Mouse (Mus musculus): ENCODE results near the gene Trim37. TPM values are rescaled to one million over a fixed set of nuclear protein-coding genes. Genes with fewer than 3 reads are reported as not detected.
A peak's percentile ranks its signal among the peaks of the same experiment; 100 is the strongest.

Gene Trim37
- total RNA-seq, 2 experiments from 2014 or later = 26.2 to 34.2 TPM

- DNase-seq (ENCODE audit: low spot score in 2 of 2) = no peak
These were observed 141.9 kb downstream of the Trim37 start for GRCm38 (mm10) chr11:87268803-87269202.

Small RNA genes lying within 50 kb of the gene (microRNA-seq; reads per million reads assigned to microRNA genes)
- 2,728 reads per million, percentile 87 among the genes with 10 or more reads in this experiment for gene Mir301

Other genes starting within 250 kb of the Trim37 start
- 10 to 100 TPM; 34.4 to 39.5 TPM for gene Ypel2, start 133.4 kb upstream of the Trim37 start, total RNA-seq (2021)
- 1 to 10 TPM; 7.8 to 9.6 TPM for gene Gdpd1, start 53.0 kb upstream of the Trim37 start, total RNA-seq (2021)
- gene Smg8, start 40.3 kb upstream of the Trim37 start, total RNA-seq (2021) = 10 to 100 TPM; 16.7 to 19.4 TPM
- 1 to 10 TPM; 7.9 to 8.6 TPM for gene Prr11, start 18.4 kb upstream of the Trim37 start, total RNA-seq (2021)
- 10 to 100 TPM; 12.7 to 14.4 TPM for gene Ska2, start 17.8 kb upstream of the Trim37 start, total RNA-seq (2021)
- gene Ppm1e, start 231.9 kb downstream of the Trim37 start, total RNA-seq (2021) = 10 to 100 TPM; 17.7 to 18.6 TPM